Mouse (Mus musculus): ENCODE data around the gene Actn4. TPM values are rescaled to one million over a fixed set of nuclear protein-coding genes. Genes with fewer than 3 reads are reported as not detected.

The Actn4 gene
- total and polyA plus RNA-seq, 3 experiments = 60.5 to 267 TPM; not detected in 1

DNA sequence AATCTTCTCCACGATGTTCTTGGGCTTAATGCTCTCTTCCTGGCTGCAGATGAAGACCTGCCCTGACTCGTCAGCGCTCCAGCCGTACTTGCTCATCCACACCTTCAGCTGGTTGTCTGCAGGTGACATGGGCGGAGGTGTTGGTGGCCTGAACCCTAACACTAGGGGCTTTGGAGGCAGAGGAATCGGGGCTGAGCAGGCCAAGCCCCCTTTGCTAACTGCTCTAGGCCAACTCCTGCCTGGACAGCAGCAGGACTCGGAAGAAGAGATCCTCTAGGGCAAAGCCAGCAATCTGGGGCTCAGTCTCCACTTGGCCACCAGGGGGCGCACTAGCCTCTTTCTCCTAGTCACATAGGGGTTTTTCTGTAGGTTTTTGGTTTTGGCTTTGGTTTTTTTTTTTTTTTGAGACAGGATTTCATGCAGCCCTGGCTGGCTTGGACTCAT lies 10.4 kb upstream of the Actn4 start:
- TF ChIP-seq POLR2AphosphoS5 (IDR thresholded peaks at IDR 0.05; ENCODE audit: borderline replicate concordance, low read depth, low read length) (no peak), USF1 (IDR thresholded peaks at IDR 0.05; ENCODE audit: low read depth, low read length) (no peak), CHD1 (IDR thresholded peaks at IDR 0.05; ENCODE audit: low read depth, low read length) (no peak), TAL1 (IDR thresholded peaks at IDR 0.05; ENCODE audit: low read length) (no peak), ZNF384 (IDR thresholded peaks at IDR 0.05; ENCODE audit: low read depth, low read length) (peak; percentile 91), E2F4 (IDR thresholded peaks at IDR 0.05; ENCODE audit: borderline replicate concordance, low read depth, low read length) (no peak), SMC3 (IDR thresholded peaks at IDR 0.05; ENCODE audit: low read depth, low read length) (peak; percentile 71), EP300 (IDR thresholded peaks at IDR 0.05; ENCODE audit: low read depth in 1 of 2, low read length in 2 of 2) (no peak), TBP (IDR thresholded peaks at IDR 0.05; ENCODE audit: low read depth, low read length) (no peak), RCOR1 (IDR thresholded peaks at IDR 0.05; ENCODE audit: low read depth, low read length) (no peak), RAD21 (IDR thresholded peaks at IDR 0.05; ENCODE audit: low read depth, low read length) (peak; percentile 44), ELF1 (IDR thresholded peaks at IDR 0.05; ENCODE audit: low read depth, low read length) (no peak), CTCF (IDR thresholded peaks at IDR 0.05 in 2 of 3, conservative IDR thresholded peaks at IDR 0.05 in 1 of 3; ENCODE audit: control insufficient read depth in 1 of 3, insufficient read depth in 1 of 3, low read depth in 2 of 3, low read length in 3 of 3, poor library complexity in 1 of 3, severe bottlenecking in 1 of 3) (peak; percentile 77 to 92 (median 83))
- H3K27me3 ChIP-seq (ENCODE audit: control insufficient read depth in 1 of 2, insufficient read depth in 2 of 2, low read length in 2 of 2) = no peaks in the 10 kb centered on the region
- no peaks in the 10 kb centered on the region for H3K9me3 ChIP-seq (replicated peaks; ENCODE audit: insufficient read depth, low read length)
- H3K4me3 ChIP-seq (ENCODE audit: control insufficient read depth in 1 of 2, insufficient read depth in 1 of 2, low read depth in 2 of 2, low read length in 2 of 2) = no peak overlapping the region
- H3K4me1 ChIP-seq (ENCODE audit: control insufficient read depth in 1 of 2, insufficient read depth in 2 of 2, low read length in 2 of 2) = no peaks in the 10 kb centered on the region
- H3K36me3 ChIP-seq (ENCODE audit: control insufficient read depth in 1 of 2, insufficient read depth in 2 of 2, low read length in 2 of 2) = peaks cover 0 to 3% of the 10 kb centered on the region in 2 experiments; a peak in 3 of 4 replicates
- DNase-seq (ENCODE audit: low read depth, low spot score) = peak; percentile 83
- no peak overlapping the region for H3K27ac ChIP-seq (ENCODE audit: control insufficient read depth, low read depth, low read length)
- H3K79me2 ChIP-seq (ENCODE audit: control insufficient read depth, insufficient read depth, low read length, poor library complexity) = 0 out of 2 replicates have a peak, but pooled peaks cover 2% of the 10 kb centered on the region
- H3K9ac ChIP-seq (ENCODE audit: control insufficient read depth, low read depth, low read length, poor library complexity, severe bottlenecking) = no peak overlapping the region

DNA sequence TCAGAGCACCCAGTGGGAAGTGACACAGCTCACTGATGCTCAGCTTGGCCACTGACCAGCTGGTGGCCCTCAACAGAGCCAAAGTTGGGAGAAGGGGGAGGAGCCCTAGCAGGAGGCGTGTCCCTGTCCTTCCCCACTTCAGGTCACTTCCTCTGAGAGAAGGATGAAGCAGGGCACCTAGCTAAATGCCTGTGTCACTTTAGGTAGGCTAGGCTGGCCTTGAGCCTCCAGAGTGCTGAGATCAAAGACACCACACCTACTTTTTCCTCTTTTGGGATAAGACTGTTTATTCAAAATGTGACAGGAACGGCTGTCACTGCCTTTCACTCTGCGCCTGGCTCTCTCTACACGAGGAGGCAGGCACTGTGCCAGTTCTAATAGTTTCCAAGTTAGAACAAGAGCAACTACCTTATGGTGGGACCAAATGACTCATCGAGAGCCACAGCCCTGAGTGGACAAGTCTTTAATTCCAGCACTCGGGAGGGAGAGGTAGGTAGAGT lies 9.7 kb upstream of the Actn4 start:
- no peak for TF ChIP-seq TBP (IDR thresholded peaks at IDR 0.05; ENCODE audit: low read depth, low read length)
- TF ChIP-seq MYC (IDR thresholded peaks at IDR 0.05; ENCODE audit: low read depth, low read length) = no peak
- no peak for TF ChIP-seq MXI1 (IDR thresholded peaks at IDR 0.05; ENCODE audit: low read depth, low read length)
- no peak for TF ChIP-seq ZKSCAN1 (IDR thresholded peaks at IDR 0.05; ENCODE audit: low read depth, low read length)
- no peak for TF ChIP-seq GATA1 (IDR thresholded peaks at IDR 0.05; ENCODE audit: low read depth, low read length)
- no peak for TF ChIP-seq CTCF (IDR thresholded peaks at IDR 0.05 in 2 of 3, conservative IDR thresholded peaks at IDR 0.05 in 1 of 3; ENCODE audit: control insufficient read depth in 1 of 3, insufficient read depth in 1 of 3, low read depth in 2 of 3, low read length in 3 of 3, poor library complexity in 1 of 3, severe bottlenecking in 1 of 3)
- no peak for TF ChIP-seq E2F4 (IDR thresholded peaks at IDR 0.05; ENCODE audit: borderline replicate concordance, low read depth, low read length)
- Histone ChIP-seq H3K9me3 (replicated peaks; ENCODE audit: insufficient read depth, low read length) (no peaks in the 10 kb centered on the region), H3K4me3 (ENCODE audit: control insufficient read depth in 1 of 2, insufficient read depth in 1 of 2, low read depth in 2 of 2, low read length in 2 of 2) (no peak overlapping the region), H3K79me2 (ENCODE audit: control insufficient read depth, insufficient read depth, low read length, poor library complexity) (no peaks in the 10 kb centered on the region), H3K4me1 (ENCODE audit: control insufficient read depth in 1 of 2, insufficient read depth in 2 of 2, low read length in 2 of 2) (no peaks in the 10 kb centered on the region), H3K36me3 (ENCODE audit: control insufficient read depth in 1 of 2, insufficient read depth in 2 of 2, low read length in 2 of 2) (peaks cover 0 to 3% of the 10 kb centered on the region in 2 experiments; a peak in 3 of 4 replicates), H3K27me3 (ENCODE audit: control insufficient read depth in 1 of 2, insufficient read depth in 2 of 2, low read length in 2 of 2) (no peaks in the 10 kb centered on the region), H3K27ac (ENCODE audit: control insufficient read depth, low read depth, low read length) (no peak overlapping the region), H3K9ac (ENCODE audit: control insufficient read depth, low read depth, low read length, poor library complexity, severe bottlenecking) (no peak overlapping the region)
- DNase-seq (ENCODE audit: low read depth, low spot score) = no peak

Data from MEL (cell line).